23 mouse cellular contexts compared by ENCODE assay signal in genomic region chr7:131551931-131552741, GRCm38 (mm10). TPM values are rescaled to one million over a fixed set of nuclear protein-coding genes. Genes with fewer than 3 reads are reported as not detected.
A peak's percentile ranks its signal among the peaks of the same experiment; 100 is the strongest.
DNase-seq lines count a peak whose midpoint lies in the region; ATAC-seq and TF ChIP-seq lines count a peak whose summit lies in the region.
"Had no signal": no experiment of that assay in that cellular context is flagged by ENCODE, and none has a peak within 500 bp of the region (broad histone marks: within the 10 kb centered on the region; RNA-seq: fewer than 3 reads in every experiment).

No protein-coding gene starts in this region.

- TF ChIP-seq CTCF in kidney, adult 2 months (conservative IDR thresholded peaks at IDR 0.05; ENCODE audit: insufficient read depth, insufficient read length, low read depth, low read length): no peak

- H3K27me3 ChIP-seq in limb, embryonic 11.5 days (ENCODE audit: control insufficient read depth, insufficient read depth, low read length): peaks cover 97% of the 10 kb centered on the region
- H3K27me3 ChIP-seq in kidney, adult 2 months (replicated peaks; ENCODE audit: control insufficient read depth, insufficient read depth, low read length): peaks cover 15% of the 10 kb centered on the region

- H3K36me3 ChIP-seq in limb, embryonic 11.5 days (ENCODE audit: control insufficient read depth, insufficient read depth, low read length): no peaks in the 10 kb centered on the region
- H3K36me3 ChIP-seq in kidney, adult 2 months (ENCODE audit: control insufficient read depth, insufficient read depth, low read length): no peaks in the 10 kb centered on the region
- H3K36me3 ChIP-seq: embryonic facial prominence, embryonic 13.5 days; heart, embryonic 12.5 days; limb, embryonic 15.5 days had no signal

- under 1% methylated on average over 42 of the region's 42 CpGs for WGBS in limb, embryonic 11.5 days
- 3% methylated on average over 42 of the region's 42 CpGs for WGBS in kidney, adult 2 months

- no peak for ATAC-seq in limb, embryonic 11.5 days (ENCODE audit: insufficient number of reproducible peaks, low FRiP score, low TSS enrichment, low read depth)
- ATAC-seq: liver, postnatal 0 days had no signal

- no peak overlapping the region for H3K27ac ChIP-seq in limb, embryonic 11.5 days (replicated peaks; ENCODE audit: low read depth, low read length)
- H3K27ac ChIP-seq in kidney, adult 2 months (ENCODE audit: insufficient read depth, low read depth, low read length): no peak overlapping the region
- H3K27ac ChIP-seq: embryonic facial prominence, embryonic 13.5 days; limb, embryonic 15.5 days had no signal

- H3K4me2 ChIP-seq in limb, embryonic 11.5 days (ENCODE audit: low read depth, severe bottlenecking): no peak overlapping the region
- H3K4me2 ChIP-seq: embryonic facial prominence, embryonic 13.5 days; heart, embryonic 12.5 days; limb, embryonic 15.5 days had no signal

- DNase-seq in cerebellum, postnatal 10 days: peak; percentile 11 to 16
- DNase-seq in cerebellum, postnatal 36 days: no peak
- peak; percentile 2 for DNase-seq in kidney, adult 18-20 months
- DNase-seq in kidney, postnatal 36 days: no peak
- DNase-seq in ES-CJ7 (ENCODE audit: low read depth, low spot score): peak; percentile 19
- peak; percentile 55 for DNase-seq in limb, embryonic 11.5 days (ENCODE audit: low spot score)
- no peak for DNase-seq in kidney, adult 2 months
- DNase-seq in adrenal gland, postnatal 14 days: no peak
- DNase-seq: adrenal gland, postnatal 10 days; cerebellum, adult 8-10 months; heart, postnatal 36 days; liver, postnatal 0 days; thymus, postnatal 36 days had no signal

- no peak for TF ChIP-seq POLR2A in kidney, adult 2 months (IDR thresholded peaks at IDR 0.05; ENCODE audit: low read depth, low read length)

- H3K9ac ChIP-seq in limb, embryonic 11.5 days (ENCODE audit: low read length): no peak overlapping the region
- H3K9ac ChIP-seq: embryonic facial prominence, embryonic 13.5 days; heart, embryonic 12.5 days; limb, embryonic 15.5 days; liver, postnatal 0 days had no signal

- peaks cover 14% of the 10 kb centered on the region for H3K4me1 ChIP-seq in limb, embryonic 11.5 days (ENCODE audit: control insufficient read depth, insufficient read depth, low read length)
- no peaks in the 10 kb centered on the region for H3K4me1 ChIP-seq in kidney, adult 2 months (ENCODE audit: control insufficient read depth, insufficient read depth, low read length)

- no peaks in the 10 kb centered on the region for H3K9me3 ChIP-seq in limb, embryonic 11.5 days (ENCODE audit: control insufficient read depth, low read length)
- H3K9me3 ChIP-seq: embryonic facial prominence, embryonic 13.5 days; heart, embryonic 12.5 days; limb, embryonic 15.5 days had no signal

- H3K4me3 ChIP-seq in limb, embryonic 11.5 days (ENCODE audit: low read depth, low read length): no peak overlapping the region
- no peak overlapping the region for H3K4me3 ChIP-seq in kidney, adult 2 months (ENCODE audit: insufficient read depth, low read depth, low read length)
- H3K4me3 ChIP-seq: embryonic facial prominence, embryonic 13.5 days; heart, embryonic 12.5 days; limb, embryonic 15.5 days had no signal

RNA-seq across cellular contexts. Expression of gene Hmx2, which starts 3.6 kb away (rescaled TPM):
- polyA plus RNA-seq in limb, embryonic 11.5 days (2014; fragmentation: Nextera tagmentation; extraction: Ambion mirVana): not detected in 2 replicates
- 8.6 and 8.8 TPM in 2 replicates for polyA plus RNA-seq in kidney, adult 2 months (2012; rRNA removed)
- total RNA-seq in adrenal gland, postnatal 14 days (2021): not detected in 2 replicates
- total RNA-seq: adrenal gland, postnatal 10 days; gastrocnemius, postnatal 4 days; heart, postnatal 36 days; layer of hippocampus, adult 18-20 months; left cerebral cortex, adult 8-10 months; neutrophil, adult 5-6 weeks had no signal
- polyA plus RNA-seq: embryonic facial prominence, embryonic 13.5 days; heart, embryonic 12.5 days; kidney, embryonic 14.5 days; limb, embryonic 15.5 days; liver, postnatal 0 days; spleen, adult 2 months; testis, adult 2 months had no signal

RNA-seq across cellular contexts. Expression of gene Bub3, which starts 7.9 kb away (rescaled TPM):
- 291 and 296 TPM in 2 replicates for polyA plus RNA-seq in limb, embryonic 11.5 days (2014; fragmentation: Nextera tagmentation; extraction: Ambion mirVana)
- polyA plus RNA-seq in kidney, adult 2 months (2012; rRNA removed): 50.4 and 51.2 TPM in 2 replicates
- 71.9 and 81.9 TPM in 2 replicates for total RNA-seq in adrenal gland, postnatal 14 days (2021)

RNA-seq across cellular contexts. Expression of gene Hmx3, which starts 9.5 kb away (rescaled TPM):
- polyA plus RNA-seq in limb, embryonic 11.5 days (2014; fragmentation: Nextera tagmentation; extraction: Ambion mirVana): not detected in 2 replicates
- 0.23 and 0.29 TPM in 2 replicates for polyA plus RNA-seq in kidney, adult 2 months (2012; rRNA removed)
- total RNA-seq in adrenal gland, postnatal 14 days (2021): not detected in 2 replicates
- total RNA-seq: adrenal gland, postnatal 10 days; gastrocnemius, postnatal 4 days; heart, postnatal 36 days; layer of hippocampus, adult 18-20 months; left cerebral cortex, adult 8-10 months; neutrophil, adult 5-6 weeks had no signal
- polyA plus RNA-seq: embryonic facial prominence, embryonic 13.5 days; heart, embryonic 12.5 days; kidney, embryonic 14.5 days; limb, embryonic 15.5 days; liver, postnatal 0 days; spleen, adult 2 months; testis, adult 2 months had no signal

Comparison
In these comparisons a context has a peak if more than half of its experiments do, and no peak if none do; other contexts are left out.
1. DNase-seq: peak in cerebellum, postnatal 10 days (2 of 2), kidney, adult 18-20 months (single experiment), ES-CJ7 (single experiment) and limb, embryonic 11.5 days (single experiment); none in cerebellum, postnatal 36 days (0 of 2), kidney, postnatal 36 days (0 of 2), kidney, adult 2 months (single experiment) and adrenal gland, postnatal 14 days (single experiment).